Mouse (Mus musculus) midbrain, embryonic 13.5 days (tissue): ENCODE data around the gene Ccnk. TPM values are rescaled to one million over a fixed set of nuclear protein-coding genes. Genes with fewer than 3 reads are reported as not detected.

ENCODE experiments used
- ATAC-seq: fragments of 200-750 bp; cut with Nextera tagmentation; 2 replicates; pipeline ENCODE4 v1.8.0; 2017; ENCODE audit warnings: mild to moderate bottlenecking, moderate TSS enrichment, moderate library complexity
- H3K27ac ChIP-seq: fragments of 300-500 bp; sonication (generic); 2 replicates; pipeline ENCODE4 v1.5.1; 2015; ENCODE audit warnings: inconsistent platforms, mild to moderate bottlenecking, moderate library complexity
- H3K27me3 ChIP-seq: fragments of 300-500 bp; sonication (generic); 2 replicates; pipeline ENCODE4 v1.6.1; 2015; ENCODE audit warnings: mild to moderate bottlenecking, inconsistent platforms
- H3K36me3 ChIP-seq: fragments of 300-500 bp; sonication (generic); 2 replicates; pipeline ENCODE4 v1.6.1; 2015; ENCODE audit warnings: mild to moderate bottlenecking, inconsistent platforms
- H3K4me1 ChIP-seq: fragments of 300-500 bp; sonication (generic); replicated peaks from 2 replicates; pipeline ENCODE4 v1.6.1; 2015; ENCODE audit warnings: inconsistent platforms
- H3K4me2 ChIP-seq: fragments of 300-500 bp; sonication (generic); replicated peaks from 2 replicates; pipeline ENCODE4 v1.6.1; 2015; ENCODE audit warnings: moderate library complexity, mild to moderate bottlenecking, inconsistent platforms
- H3K4me3 ChIP-seq: fragments of 300-500 bp; sonication (generic); replicated peaks from 2 replicates; pipeline ENCODE4 v1.5.1; 2015; ENCODE audit warnings: mild to moderate bottlenecking, inconsistent platforms
- H3K9ac ChIP-seq: fragments of 300-500 bp; sonication (generic); replicated peaks from 2 replicates; pipeline ENCODE4 v1.6.1; 2015; ENCODE audit warnings: mild to moderate bottlenecking, inconsistent platforms
- H3K9me3 ChIP-seq: fragments of 300-500 bp; sonication (generic); 2 replicates; pipeline ENCODE4 v1.6.1; 2016; ENCODE audit warnings: mild to moderate bottlenecking, inconsistent platforms
- WGBS: fragments of 180-500 bp; shearing (Covaris S2); methylation state at CpG from one replicate; pipeline ENCODE4 v1.1.7; 2015; 5-methylcytosine and 5-hydroxymethylcytosine counted together
- polyA plus RNA-seq: library from polyadenylated mRNA; unstranded; fragments of >200 nt; fragmentation: Nextera tagmentation; extraction: Ambion mirVana; gene quantifications from 2 replicates; pipeline ENCODE4 v1.2.1, GENCODE M21; 2015

The Ccnk gene
- polyA plus RNA-seq, 1 experiment from 2014 or later, result 4.7 TPM

GRCm38 (mm10) chr12:108168909-108169308, 10.5 kb upstream of the Ccnk start:
- Histone ChIP-seq H3K4me2 (no peak overlapping the region), H3K4me1 (peaks cover 20% of the 10 kb centered on the region), H3K4me3 (no peak overlapping the region), H3K27ac (no peak overlapping the region), H3K9ac (no peak overlapping the region), H3K36me3 (peaks cover 4% of the 10 kb centered on the region; the same call in 1 of the 2 replicates), H3K27me3 (no peaks in the 10 kb centered on the region), H3K9me3 (no peaks in the 10 kb centered on the region)
- no peak for ATAC-seq
- 85% methylated on average over 3 of the region's 3 CpGs for WGBS

DNA sequence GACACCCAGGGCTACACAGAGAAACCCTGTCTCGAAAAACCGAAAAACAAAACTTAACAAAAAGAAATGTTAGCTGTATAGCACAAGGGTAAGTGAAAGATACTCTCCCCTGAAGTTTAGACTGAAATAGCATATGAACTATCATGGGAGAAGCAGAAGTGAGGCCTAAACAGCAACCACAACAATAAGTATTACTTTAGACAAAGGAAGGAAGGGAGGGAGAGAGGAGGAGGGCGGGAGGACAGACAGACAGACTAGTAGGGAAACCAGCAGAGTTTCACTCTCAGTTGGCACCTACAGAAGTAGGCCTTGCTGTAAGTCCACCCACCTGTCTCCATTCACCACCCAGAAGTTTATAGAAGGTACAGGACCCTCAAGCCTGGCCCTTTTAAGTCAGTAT, 8.9 kb upstream of the Ccnk start:
- H3K4me2 ChIP-seq, result no peak overlapping the region
- ATAC-seq, result no peak
- H3K27me3 ChIP-seq, result no peaks in the 10 kb centered on the region
- no peaks in the 10 kb centered on the region for H3K9me3 ChIP-seq
- peaks cover 19% of the 10 kb centered on the region for H3K4me1 ChIP-seq
- H3K27ac ChIP-seq, result no peak overlapping the region
- no peak overlapping the region for H3K9ac ChIP-seq
- H3K4me3 ChIP-seq, result no peak overlapping the region
- WGBS, result 86% methylated on average over 3 of the region's 3 CpGs
- H3K36me3 ChIP-seq, result no peaks in the 10 kb centered on the region

DNA sequence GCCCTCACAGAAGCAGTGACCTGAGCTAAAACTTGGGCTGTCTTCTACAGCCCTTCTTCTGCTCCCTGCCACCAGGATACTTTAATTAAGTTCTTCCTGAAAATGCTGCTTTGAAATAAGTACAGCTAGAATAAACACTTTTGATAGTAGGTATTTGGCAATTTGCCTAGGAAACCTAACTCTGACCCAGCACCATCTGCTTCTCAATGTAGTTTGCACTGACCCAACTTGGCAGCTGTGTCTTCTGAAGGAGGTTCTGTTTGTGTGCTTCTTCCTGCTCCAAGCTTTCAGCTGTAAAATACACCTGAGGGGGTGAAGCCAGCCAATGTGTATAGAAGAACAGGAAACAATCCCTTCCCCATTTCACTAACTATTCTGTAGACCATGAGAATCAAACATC, 8.0 kb upstream of the Ccnk start:
- Histone ChIP-seq H3K4me3 (no peak overlapping the region), H3K27ac (no peak overlapping the region), H3K9me3 (no peaks in the 10 kb centered on the region), H3K9ac (no peak overlapping the region), H3K27me3 (no peaks in the 10 kb centered on the region), H3K4me1 (peaks cover 17% of the 10 kb centered on the region), H3K36me3 (no peaks in the 10 kb centered on the region), H3K4me2 (no peak overlapping the region)
- ATAC-seq, result no peak

- WGBS, result 63% methylated on average over 4 of the region's 4 CpGs
- no peak overlapping the region for H3K4me3 ChIP-seq
- peaks cover 30% of the 10 kb centered on the region for H3K4me1 ChIP-seq
- no peak overlapping the region for H3K27ac ChIP-seq
- no peaks in the 10 kb centered on the region for H3K27me3 ChIP-seq
- H3K4me2 ChIP-seq, result no peak overlapping the region
- no peaks in the 10 kb centered on the region for H3K36me3 ChIP-seq
- H3K9ac ChIP-seq, result no peak overlapping the region
- ATAC-seq, result no peak
- H3K9me3 ChIP-seq, result no peaks in the 10 kb centered on the region
These were observed 6.7 kb upstream of the Ccnk start for GRCm38 (mm10) chr12:108172639-108173038.

DNA sequence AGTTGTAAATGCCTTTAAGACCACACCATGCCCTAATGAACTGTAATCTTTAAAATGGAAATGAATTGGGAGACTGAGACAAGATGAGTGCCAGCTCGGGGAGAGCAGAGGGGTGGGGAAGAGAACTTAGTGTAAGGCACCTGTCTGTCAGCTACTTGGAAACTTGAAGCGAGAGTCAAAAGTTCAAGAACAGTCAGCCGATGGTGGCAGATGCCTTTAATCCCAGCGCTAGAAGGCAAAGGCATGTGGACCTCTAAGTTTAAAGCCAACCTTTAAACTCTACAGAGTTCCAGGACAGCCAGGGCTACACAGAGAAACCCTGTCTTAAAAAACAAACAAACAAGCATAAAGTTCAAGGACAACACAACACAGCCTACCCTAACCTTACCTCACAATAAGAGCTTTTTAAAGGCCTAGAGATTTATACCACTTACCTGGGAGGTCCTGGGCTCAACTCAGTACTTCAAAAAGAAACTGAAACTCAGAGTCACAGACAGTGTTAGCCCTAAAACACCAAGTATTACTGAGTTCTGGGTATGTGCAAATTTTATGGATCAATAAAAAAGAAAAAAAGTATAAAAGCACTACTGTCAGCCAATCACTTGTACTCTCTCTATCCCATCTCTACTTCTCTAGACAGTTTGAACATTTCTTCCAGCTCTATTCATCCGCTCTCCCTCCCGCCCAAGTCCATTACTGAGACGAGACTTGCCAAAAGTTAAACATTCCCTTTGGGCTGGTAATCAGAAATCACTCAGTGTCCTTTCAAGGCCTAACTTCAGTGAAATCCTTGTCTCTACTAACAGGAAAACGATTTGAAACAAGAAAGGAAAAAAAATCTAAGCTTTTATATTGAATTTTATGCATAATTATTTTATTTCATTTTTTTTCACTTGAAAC, 4.5 kb upstream of the Ccnk start:
- no peaks in the 10 kb centered on the region for H3K9me3 ChIP-seq
- H3K27me3 ChIP-seq, result no peaks in the 10 kb centered on the region
- no peak overlapping the region for H3K4me3 ChIP-seq
- ATAC-seq, result no peak
- no peak overlapping the region for H3K9ac ChIP-seq
- H3K27ac ChIP-seq, result no peak overlapping the region
- peaks cover 37% of the 10 kb centered on the region for H3K4me1 ChIP-seq
- no peaks in the 10 kb centered on the region for H3K36me3 ChIP-seq
- WGBS, result 76% methylated on average over 8 of the region's 8 CpGs
- no peak overlapping the region for H3K4me2 ChIP-seq

DNA sequence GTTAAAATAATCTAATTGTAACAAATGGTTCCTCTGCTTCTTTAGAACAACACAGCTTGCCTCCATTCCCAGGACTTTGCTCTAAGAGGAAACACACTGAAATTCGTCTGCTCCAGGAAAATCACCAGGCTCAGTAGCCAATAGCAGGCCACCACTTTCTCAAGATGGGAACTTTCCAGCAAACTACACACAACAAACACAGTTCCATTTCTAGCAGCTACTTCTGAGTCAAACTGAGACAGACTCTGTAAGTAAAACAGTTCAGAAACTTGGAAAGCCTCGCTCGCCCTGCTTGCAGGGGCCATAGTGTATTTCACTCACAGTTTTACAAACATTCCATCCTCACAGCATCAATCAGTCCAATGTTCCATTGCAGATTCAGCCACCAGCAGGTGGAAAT, 3.0 kb upstream of the Ccnk start:
- 74% methylated on average over 3 of the region's 3 CpGs for WGBS
- Histone ChIP-seq H3K9ac (0 out of 2 replicates have a peak overlapping the region, but pooled peaks have one; percentile 3), H3K36me3 (no peaks in the 10 kb centered on the region), H3K27ac (no peak overlapping the region), H3K9me3 (no peaks in the 10 kb centered on the region), H3K27me3 (no peaks in the 10 kb centered on the region), H3K4me2 (no peak overlapping the region), H3K4me1 (peaks cover 46% of the 10 kb centered on the region), H3K4me3 (no peak overlapping the region)
- ATAC-seq, result no peak

DNA sequence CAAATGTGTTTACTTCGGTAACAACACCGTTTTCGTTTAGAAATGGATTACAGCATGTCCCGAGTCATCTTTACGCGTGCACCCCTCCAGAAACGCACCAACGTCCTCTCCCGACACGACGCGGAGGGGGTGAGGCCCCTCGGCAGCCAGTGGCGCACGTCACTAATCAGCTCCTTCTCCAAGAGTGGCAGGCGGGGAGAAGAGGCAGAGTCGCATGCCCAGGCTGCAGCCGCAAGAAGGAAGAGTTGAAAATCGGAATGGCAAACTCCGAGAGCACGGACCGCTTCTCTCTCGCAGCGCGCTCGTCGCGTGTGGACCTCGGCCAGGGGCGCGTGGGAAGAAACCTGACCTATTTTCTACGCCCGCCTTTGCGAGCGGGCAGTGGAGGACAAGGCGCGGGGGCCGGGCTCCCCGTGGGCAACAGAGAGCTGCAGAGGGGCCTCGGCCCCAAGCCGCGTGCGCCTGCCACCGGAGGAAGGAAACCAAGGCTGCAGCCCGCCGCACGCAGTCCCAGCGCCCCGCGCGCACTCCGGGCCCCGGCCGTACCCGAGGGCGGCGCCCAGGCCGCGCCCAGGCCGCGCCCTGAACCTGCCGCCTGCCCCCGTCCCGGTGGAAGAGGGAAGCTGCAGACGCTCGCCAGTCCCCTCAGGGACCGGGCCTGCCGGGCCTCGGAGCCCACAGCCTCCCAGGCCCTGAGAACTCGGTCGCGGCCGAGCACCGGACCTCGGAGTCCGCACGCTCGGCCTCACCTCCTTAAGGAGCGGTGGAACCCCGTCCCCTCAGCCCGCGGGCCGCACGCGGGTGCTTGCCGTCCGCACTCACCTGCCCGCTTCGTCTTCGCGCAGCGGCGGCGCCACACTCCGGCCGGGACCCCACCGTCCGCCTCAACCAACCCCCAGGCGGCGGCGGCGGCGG, 791 bp upstream of the Ccnk start:
- peak overlapping the region; percentile 86 for H3K4me2 ChIP-seq
- peak overlapping the region; percentile 97 for H3K9ac ChIP-seq
- WGBS, result under 1% methylated on average over 94 of the region's 103 CpGs
- no peaks in the 10 kb centered on the region for H3K9me3 ChIP-seq
- H3K4me3 ChIP-seq, result peak overlapping the region; percentile 99
- H3K27me3 ChIP-seq, result no peaks in the 10 kb centered on the region
- ATAC-seq, result peak; percentile 78; the same call in 1 of the 2 replicates
- H3K4me1 ChIP-seq, result peaks cover 35% of the 10 kb centered on the region
- peaks cover 11% of the 10 kb centered on the region for H3K36me3 ChIP-seq
- H3K27ac ChIP-seq, result peak overlapping the region; percentile 84

GRCm38 (mm10) chr12:108179246-108179320, 296 bp upstream of the Ccnk start, which contains the start of gene Setd3:
Gene Setd3 (minus strand): TSS chr12:108179314.
- Histone ChIP-seq H3K9me3 (no peaks in the 10 kb centered on the region), H3K27ac (peak within 1 kb of the TSS; percentile 84), H3K27me3 (no peaks in the 10 kb centered on the region), H3K36me3 (peaks cover 16% of the 10 kb centered on the region), H3K4me1 (peaks cover 35% of the 10 kb centered on the region), H3K9ac (peak within 1 kb of the TSS; percentile 97), H3K4me2 (peak within 1 kb of the TSS; percentile 86), H3K4me3 (peak within 1 kb of the TSS; percentile 99)
- ATAC-seq, result no peak
- 0% methylated on average over 6 of the region's 9 CpGs for WGBS

DNA sequence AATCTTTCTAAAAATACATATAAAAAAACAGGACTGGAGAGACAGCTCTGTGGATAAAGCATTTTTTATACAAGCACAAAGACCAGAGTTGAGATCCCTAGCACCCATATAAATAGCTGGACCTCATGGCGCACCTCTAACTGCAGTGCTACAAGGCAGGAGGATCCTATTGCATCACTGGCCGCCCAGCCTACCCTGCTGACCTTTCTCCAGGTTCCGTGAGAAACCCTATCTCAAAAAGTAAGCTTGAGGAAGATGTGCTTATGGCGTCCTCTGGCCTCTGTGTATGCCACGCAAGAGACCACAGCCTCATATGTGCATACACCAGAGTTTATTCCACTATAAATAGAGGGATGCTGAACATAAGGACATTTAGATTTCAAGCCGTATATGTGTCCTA, 2.3 kb downstream of the Ccnk start:
- 94% methylated on average over 6 of the region's 6 CpGs for WGBS
- H3K27me3 ChIP-seq, result no peaks in the 10 kb centered on the region

GRCm38 (mm10) chr12:108187541-108188091, 8.2 kb downstream of the Ccnk start:
- no peak overlapping the region for H3K4me3 ChIP-seq
- no peak overlapping the region for H3K9ac ChIP-seq
- WGBS, result 93% methylated on average over 6 of the region's 6 CpGs
- no peaks in the 10 kb centered on the region for H3K27me3 ChIP-seq
- H3K9me3 ChIP-seq, result no peaks in the 10 kb centered on the region
- peaks cover 74% of the 10 kb centered on the region for H3K36me3 ChIP-seq
- no peak overlapping the region for H3K27ac ChIP-seq
- ATAC-seq, result no peak
- H3K4me1 ChIP-seq, result 0 out of 2 replicates have a peak, but pooled peaks cover 5% of the 10 kb centered on the region
- H3K4me2 ChIP-seq, result no peak overlapping the region

More for the DNA sequence above, 2.3 kb downstream of the Ccnk start:
- Histone ChIP-seq H3K4me1 (peaks cover 34% of the 10 kb centered on the region), H3K27ac (no peak overlapping the region), H3K36me3 (peaks cover 30% of the 10 kb centered on the region), H3K4me2 (no peak overlapping the region), H3K4me3 (no peak overlapping the region), H3K9me3 (no peaks in the 10 kb centered on the region), H3K9ac (no peak overlapping the region)
- no peak for ATAC-seq

GRCm38 (mm10) chr12:108193878-108194277, 14.5 kb downstream of the Ccnk start:
- Histone ChIP-seq H3K27me3 (no peaks in the 10 kb centered on the region), H3K36me3 (peaks cover 93% of the 10 kb centered on the region), H3K4me1 (no peaks in the 10 kb centered on the region), H3K4me3 (no peak overlapping the region), H3K27ac (no peak overlapping the region), H3K4me2 (no peak overlapping the region), H3K9me3 (no peaks in the 10 kb centered on the region), H3K9ac (no peak overlapping the region)
- WGBS, result 94% methylated on average over 5 of the region's 5 CpGs
- ATAC-seq, result no peak

GRCm38 (mm10) chr12:108195761-108196160, 16.4 kb downstream of the Ccnk start:
- WGBS, result 95% methylated on average over 11 of the region's 11 CpGs
- no peak overlapping the region for H3K27ac ChIP-seq
- no peak overlapping the region for H3K4me2 ChIP-seq
- no peak overlapping the region for H3K4me3 ChIP-seq
- peaks cover 96% of the 10 kb centered on the region for H3K36me3 ChIP-seq
- no peaks in the 10 kb centered on the region for H3K27me3 ChIP-seq
- H3K4me1 ChIP-seq, result no peaks in the 10 kb centered on the region
- no peaks in the 10 kb centered on the region for H3K9me3 ChIP-seq
- no peak overlapping the region; the same call in 1 of the 2 replicates for H3K9ac ChIP-seq
- no peak for ATAC-seq
